Mouse (Mus musculus) liver, adult 2 months (tissue): ENCODE results near the gene Klk15.

Source experiments
- CTCF ChIP-seq: fragments of 200-500 bp; IDR thresholded peaks from 2 replicates; pipeline ENCODE4 v1.5.1; 2011; ENCODE audit warnings: low read depth, low read length, control low read depth
- POLR2A ChIP-seq: fragments of 200-500 bp; IDR thresholded peaks from 2 replicates; pipeline ENCODE4 v1.6.1; 2011; ENCODE audit warnings: low read length, control low read depth; ENCODE audit not compliant: insufficient read depth; ENCODE audit errors: extremely low read depth

DNA sequence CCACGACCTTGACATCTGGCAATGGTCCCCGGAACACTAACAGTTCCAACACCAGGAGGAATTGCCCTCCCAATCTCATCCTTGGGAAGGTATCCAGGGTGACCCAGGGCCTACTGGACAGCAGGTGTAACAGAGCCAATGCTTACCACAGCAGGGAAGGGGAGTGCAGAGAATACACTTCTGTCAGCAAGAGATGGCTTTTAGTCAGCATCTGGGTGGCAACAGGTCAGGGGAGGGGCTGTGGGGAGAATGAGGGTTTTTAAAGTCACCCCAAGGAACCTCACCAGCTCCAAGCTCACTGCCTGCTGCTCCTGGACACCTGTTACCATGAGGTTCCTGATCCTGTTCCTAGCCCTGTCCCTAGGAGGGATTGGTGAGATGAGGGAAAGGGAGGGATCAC lies 16.8 kb downstream of the Klk15 start, which contains the start of gene Klk1b8:
- TF ChIP-seq CTCF (no peak), POLR2A (no peak)
